Mouse (Mus musculus) frontal cortex, postnatal 14 days (tissue): Measurements from ENCODE around the gene Pamr1.

ENCODE experiments used
- DNase-seq, 2 experiments: peaks; one replicate each; pipeline ENCODE4 v3.0.0; 2022; ENCODE audit warnings: low spot score in 2 of 2

The Pamr1 gene

DNA sequence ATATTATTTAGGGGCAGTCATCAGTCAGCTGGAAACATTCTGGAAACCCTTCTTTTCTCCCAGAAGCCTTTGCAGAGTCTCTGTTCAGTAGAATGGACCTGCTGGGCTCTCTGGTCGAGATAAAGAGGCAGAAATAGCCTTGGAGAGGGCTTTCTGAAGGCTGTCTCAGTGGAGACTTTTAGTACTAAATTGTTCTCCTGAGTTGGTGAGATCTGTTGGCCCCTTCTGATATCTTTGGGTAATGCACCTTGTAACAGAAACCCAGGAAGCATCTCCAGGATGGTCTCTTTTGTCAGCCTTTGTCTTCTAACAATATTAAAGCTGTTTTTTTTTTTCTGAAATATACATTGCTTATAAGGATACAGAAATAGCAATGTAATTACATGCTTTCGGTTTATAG, 111.2 kb downstream of the Pamr1 start:
- DNase-seq, result no peak

DNA sequence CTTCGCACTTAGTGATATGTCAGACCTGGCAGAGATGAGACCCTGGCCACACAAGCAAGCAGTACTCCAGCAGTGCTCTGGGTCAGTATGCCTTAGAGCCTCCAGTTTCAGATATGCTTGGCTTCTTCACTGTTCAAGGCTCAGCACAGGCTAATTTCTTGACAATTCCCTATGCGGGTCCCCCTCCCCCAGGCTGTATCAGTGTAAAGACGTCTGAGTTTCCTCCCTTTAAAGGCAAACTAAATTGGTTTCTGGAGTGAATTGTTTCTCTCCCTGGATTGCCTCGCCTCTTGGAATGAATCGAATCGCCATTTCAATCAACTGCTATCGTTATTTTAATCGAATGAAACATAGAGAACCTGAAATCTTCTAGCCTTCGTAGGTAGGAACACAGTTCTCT, 113.1 kb downstream of the Pamr1 start:
- DNase-seq, result no peak

DNA sequence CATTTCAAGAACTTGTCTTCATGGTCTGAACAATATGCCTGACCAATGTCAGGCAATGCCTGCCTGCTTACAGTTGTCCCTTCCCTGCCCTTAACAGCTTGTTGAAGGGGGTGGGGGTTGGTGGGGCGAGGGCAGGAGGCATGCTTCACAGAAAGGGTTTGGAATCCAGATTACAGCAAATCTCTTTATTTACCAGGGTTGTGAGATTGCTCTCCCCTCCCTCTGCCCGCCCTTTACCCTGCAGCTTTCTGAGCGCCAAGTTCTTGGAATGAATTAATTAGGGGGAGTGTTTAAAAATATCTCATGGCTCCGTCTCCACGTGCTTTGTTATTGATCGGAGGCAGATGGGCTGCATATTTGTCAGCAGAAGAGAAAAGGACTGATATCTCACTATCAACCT, 113.5 kb downstream of the Pamr1 start:
- no peak for DNase-seq

DNA sequence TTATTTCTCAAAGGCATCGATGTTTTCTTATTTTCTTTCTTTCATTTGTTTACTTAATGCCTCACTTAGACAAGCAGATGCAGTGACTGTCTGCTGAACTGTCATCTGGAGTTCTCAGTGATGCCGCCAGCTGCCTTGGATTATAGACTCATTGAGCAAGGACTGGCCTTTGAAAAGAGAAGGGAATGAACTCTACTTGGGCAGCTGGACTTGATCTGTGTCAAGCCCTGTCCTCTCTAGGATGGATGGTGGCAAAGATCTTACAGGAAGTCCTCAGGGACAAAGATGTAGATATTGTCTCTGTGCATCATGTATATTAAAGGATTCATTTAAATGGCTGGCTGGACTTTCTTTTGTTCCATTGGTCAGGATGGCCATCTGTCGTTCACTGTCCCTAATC, 114.1 kb downstream of the Pamr1 start:
- no peak for DNase-seq

DNA sequence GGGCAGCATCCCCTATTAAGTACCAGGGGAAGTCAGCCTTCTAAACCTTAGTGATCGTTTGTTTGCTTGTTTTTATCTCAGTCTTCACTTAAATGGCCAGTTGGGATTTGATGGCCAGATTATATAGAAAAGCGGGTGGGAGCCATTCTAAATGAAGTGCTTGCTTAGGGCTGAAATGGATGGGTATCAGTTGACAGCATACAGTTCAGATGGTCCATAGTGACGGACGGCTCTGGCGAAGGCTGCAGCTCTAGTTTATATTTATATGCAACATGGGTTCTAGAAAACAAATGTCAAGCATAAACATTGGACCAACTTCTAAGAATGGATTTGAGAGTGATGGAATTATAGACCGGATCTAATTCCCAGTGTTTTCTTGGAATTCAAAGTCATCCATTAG, 118.2 kb downstream of the Pamr1 start:
- no peak for DNase-seq

- no peak for DNase-seq
Measured at GRCm38 (mm10) chr2:102669580-102669979, 119.8 kb downstream of the Pamr1 start.

DNA sequence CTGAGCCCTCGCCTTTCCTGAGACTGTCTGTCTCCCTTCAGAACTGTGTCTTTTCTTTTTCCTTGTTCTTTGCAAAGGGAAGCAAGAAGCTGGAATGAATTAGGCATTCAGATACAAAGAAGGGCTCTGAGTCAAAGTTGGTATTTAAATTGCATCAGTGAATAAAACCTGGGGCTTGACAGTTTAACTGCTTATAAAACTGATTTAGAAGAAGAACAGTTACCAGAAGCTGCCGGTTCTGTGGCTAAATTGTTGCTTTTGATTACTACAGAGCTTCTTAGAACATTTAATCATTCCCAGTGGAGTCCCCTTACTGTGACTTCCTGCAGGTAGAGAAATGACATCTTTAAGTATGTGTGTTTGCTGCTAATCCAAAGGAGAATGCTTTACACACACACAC, 124.8 kb downstream of the Pamr1 start:
- no peak for DNase-seq

DNA sequence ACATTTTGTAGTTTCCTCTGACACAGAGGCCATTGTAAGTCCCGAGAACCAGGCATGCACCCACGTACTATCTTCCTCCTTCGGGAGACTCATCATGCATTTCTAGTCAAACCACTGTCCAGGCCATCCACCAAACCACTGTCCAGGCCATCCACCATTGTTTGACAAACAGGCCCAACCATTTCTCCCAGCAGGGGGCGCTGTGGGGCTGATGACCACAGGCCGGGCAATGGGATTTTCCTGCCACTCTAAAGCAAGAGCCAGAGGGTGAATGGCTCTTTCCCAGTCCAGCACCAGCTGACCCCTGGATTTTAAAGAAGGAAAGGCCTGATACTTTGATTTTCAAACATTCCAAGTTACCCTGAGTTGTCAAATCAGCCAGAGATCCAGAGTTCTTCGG, 125.5 kb downstream of the Pamr1 start:
- DNase-seq, result no peak

DNA sequence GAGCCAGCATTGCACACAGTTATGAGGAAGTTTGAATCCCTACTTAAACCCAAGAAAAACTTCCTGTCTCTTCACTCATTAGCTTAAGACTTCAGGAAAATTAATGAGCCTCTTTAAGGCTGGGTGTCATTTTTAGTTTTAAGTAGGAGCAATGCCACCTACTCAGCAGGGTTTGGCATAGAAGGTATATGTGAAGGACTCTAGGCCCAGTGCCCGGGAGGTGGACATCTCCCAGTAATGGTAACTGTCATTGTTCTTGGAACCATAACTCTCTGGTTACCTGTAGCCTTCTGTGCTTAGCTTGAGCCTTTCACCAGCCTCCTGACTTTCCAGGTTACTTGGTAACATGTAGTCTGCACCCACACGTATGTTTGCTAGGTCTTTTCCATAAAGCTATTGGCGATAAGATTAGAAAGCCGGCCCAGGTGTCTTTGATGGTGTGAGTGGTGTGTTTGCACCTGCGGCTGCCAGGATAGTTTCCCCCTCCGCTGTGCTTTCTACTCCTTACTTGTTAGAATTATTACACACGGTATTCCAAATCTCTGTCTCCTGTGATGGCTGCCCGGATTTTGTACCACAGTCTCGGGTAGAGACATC, 127.0 kb downstream of the Pamr1 start:
- DNase-seq, result no peak

DNA sequence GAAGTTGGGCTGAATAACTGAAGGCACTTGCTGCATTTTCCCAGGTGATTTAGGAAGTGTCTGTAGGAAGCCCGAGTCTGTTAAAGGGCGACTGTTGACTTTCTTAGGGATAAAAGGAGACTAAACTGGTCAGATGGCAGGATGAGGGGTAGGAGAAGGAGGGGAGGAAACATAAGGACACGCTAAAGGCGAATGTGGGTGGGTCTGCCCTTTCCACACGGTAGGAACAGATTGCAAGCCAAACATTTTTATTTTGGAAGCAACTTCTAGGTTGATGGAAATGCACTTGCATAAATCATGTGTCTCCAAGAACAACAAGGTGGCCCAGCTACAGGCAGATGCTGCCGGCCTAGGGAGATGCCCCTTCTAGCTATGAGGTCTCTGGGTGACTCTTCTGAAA, 127.6 kb downstream of the Pamr1 start:
- DNase-seq, result no peak

GRCm38 (mm10) chr2:102681351-102681750, 131.5 kb downstream of the Pamr1 start:
- DNase-seq, result no peak

DNA sequence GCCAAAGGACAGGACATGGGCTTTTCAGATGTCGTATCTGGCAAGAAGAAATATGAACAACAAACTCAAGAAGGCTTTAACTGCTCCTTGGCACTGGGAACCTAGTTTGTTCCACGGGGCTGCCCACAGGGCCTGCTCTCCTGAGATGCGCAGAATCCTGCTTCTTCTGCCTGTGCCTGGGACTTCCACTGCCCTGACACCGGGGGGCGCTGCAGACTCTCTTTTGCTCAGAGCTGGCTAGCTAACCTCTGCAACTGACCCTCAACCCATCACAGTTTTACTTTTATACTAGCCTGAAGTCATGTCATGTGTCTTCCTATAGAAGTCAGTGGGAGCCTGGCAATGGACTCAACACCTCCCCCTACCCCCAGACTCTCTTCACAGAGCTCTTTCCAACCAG, 132.4 kb downstream of the Pamr1 start:
- no peak for DNase-seq

GRCm38 (mm10) chr2:102685371-102686107, 135.7 kb downstream of the Pamr1 start:
- DNase-seq, result no peak

DNA sequence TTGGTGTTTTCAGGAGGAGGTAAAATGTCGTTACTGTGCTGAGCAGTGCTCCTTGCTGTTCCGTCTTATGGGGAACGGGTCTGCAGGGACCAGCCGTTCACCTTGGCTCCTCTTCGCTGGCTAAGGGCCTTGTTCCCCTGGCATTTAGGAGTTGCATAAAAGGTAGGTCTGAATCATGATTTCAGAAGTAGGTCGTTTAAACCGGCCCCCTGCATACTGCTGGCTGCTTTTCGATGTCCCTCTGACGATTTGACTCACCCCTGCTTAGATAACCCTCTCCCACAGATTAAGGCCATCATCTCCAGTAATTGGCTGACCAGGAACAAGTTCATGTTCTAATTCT, 136.3 kb downstream of the Pamr1 start:
- no peak for DNase-seq
